Mouse (Mus musculus) midbrain, embryonic 12.5 days (tissue): Measurements from ENCODE around the gene Elavl1. TPM values are rescaled to one million over a fixed set of nuclear protein-coding genes. Genes with fewer than 3 reads are reported as not detected.

ENCODE experiments used
- ATAC-seq: fragments of 200-750 bp; cut with Nextera tagmentation; 2 replicates; pipeline ENCODE4 v1.8.0; 2017; ENCODE audit warnings: low read depth, moderate TSS enrichment, moderate library complexity; ENCODE audit not compliant: low FRiP score
- H3K27ac ChIP-seq: fragments of 300-500 bp; sonication (generic); replicated peaks from 2 replicates; pipeline ENCODE4 v1.5.1; 2016; ENCODE audit warnings: mild to moderate bottlenecking
- H3K27me3 ChIP-seq: fragments of 300-500 bp; sonication (generic); 2 replicates; pipeline ENCODE4 v1.6.1; 2016; ENCODE audit warnings: mild to moderate bottlenecking
- H3K36me3 ChIP-seq: fragments of 300-500 bp; sonication (generic); 2 replicates; pipeline ENCODE4 v1.6.1; 2016
- H3K4me1 ChIP-seq: fragments of 300-500 bp; sonication (generic); 2 replicates; pipeline ENCODE4 v1.6.1; 2016
- H3K4me2 ChIP-seq: fragments of 300-500 bp; sonication (generic); replicated peaks from 2 replicates; pipeline ENCODE4 v1.6.1; 2016; ENCODE audit warnings: mild to moderate bottlenecking, moderate library complexity
- H3K4me3 ChIP-seq: fragments of 300-500 bp; sonication (generic); 2 replicates; pipeline ENCODE4 v1.5.1; 2016; ENCODE audit warnings: mild to moderate bottlenecking
- H3K9ac ChIP-seq: fragments of 300-500 bp; sonication (generic); replicated peaks from 2 replicates; pipeline ENCODE4 v1.6.1; 2016; ENCODE audit warnings: mild to moderate bottlenecking, moderate library complexity
- H3K9me3 ChIP-seq: fragments of 300-500 bp; sonication (generic); 2 replicates; pipeline ENCODE4 v1.6.1; 2016; ENCODE audit warnings: mild to moderate bottlenecking
- WGBS: fragments of 180-500 bp; shearing (Covaris S2); methylation state at CpG from one replicate; pipeline ENCODE4 v1.1.7; 2016; 5-methylcytosine and 5-hydroxymethylcytosine counted together
- polyA plus RNA-seq: library from polyadenylated mRNA; unstranded; fragments of >200 nt; fragmentation: Nextera tagmentation; extraction: Ambion mirVana; gene quantifications from 2 replicates; pipeline ENCODE4 v1.2.1, GENCODE M21; 2016

Gene Elavl1
- polyA plus RNA-seq, 1 experiment from 2014 or later: 302 TPM

GRCm38 (mm10) chr8:4238434-4239192 lies 86.6 kb downstream of the Elavl1 start, which contains the start of the genes Map2k7 and Gm49320:
TSS of gene Map2k7 (plus strand) at chr8:4238740.
TSS of gene Gm49320 (plus strand) at chr8:4238865.
- peaks cover 27% of the 10 kb centered on the region for H3K4me1 ChIP-seq
- H3K9me3 ChIP-seq: no peaks in the 10 kb centered on the region
- peak within 1 kb of the TSS; percentile 73 for H3K9ac ChIP-seq
- WGBS: under 1% methylated on average over 59 of the region's 71 CpGs
- H3K4me3 ChIP-seq: peak within 1 kb of the TSS; percentile 85
- H3K4me2 ChIP-seq: peak within 1 kb of the TSS; percentile 81
- peaks cover 22% of the 10 kb centered on the region for H3K36me3 ChIP-seq
- peak within 1 kb of the TSS; percentile 95 for H3K27ac ChIP-seq
- ATAC-seq: peak; percentile 94
- peaks cover 11% of the 10 kb centered on the region; the same call in 1 of the 2 replicates for H3K27me3 ChIP-seq

- H3K9ac ChIP-seq: peak overlapping the region; percentile 73
- 22% methylated on average over 15 of the region's 15 CpGs for WGBS
- H3K4me2 ChIP-seq: peak overlapping the region; percentile 81
- no peaks in the 10 kb centered on the region for H3K9me3 ChIP-seq
- peak overlapping the region; percentile 85 for H3K4me3 ChIP-seq
- peaks cover 15% of the 10 kb centered on the region for H3K36me3 ChIP-seq
- peak overlapping the region; percentile 95 for H3K27ac ChIP-seq
- H3K27me3 ChIP-seq: peaks cover 11% of the 10 kb centered on the region; the same call in 1 of the 2 replicates
- H3K4me1 ChIP-seq: peaks cover 27% of the 10 kb centered on the region
- no peak for ATAC-seq
Observed at GRCm38 (mm10) chr8:4237814-4238433, 87.3 kb downstream of the Elavl1 start.

Other genes starting within 250 kb of the Elavl1 start
- gene Cd209f, start 219.6 kb downstream of the Elavl1 start, polyA plus RNA-seq: not detected in 2 replicates
- gene Cd209g, start 191.3 kb downstream of the Elavl1 start, polyA plus RNA-seq: not detected in 2 replicates
- gene Evi5l, start 158.8 kb downstream of the Elavl1 start, polyA plus RNA-seq: 60.4 and 64.5 TPM in 2 replicates
- 37.1 and 47.6 TPM in 2 replicates for gene Prr36, start 108.0 kb downstream of the Elavl1 start, polyA plus RNA-seq
- gene Lrrc8e, start 98.6 kb downstream of the Elavl1 start, polyA plus RNA-seq: 0.13 TPM in 2 replicates
- 45.1 and 48.4 TPM in 2 replicates for gene Map2k7, start 86.7 kb downstream of the Elavl1 start, polyA plus RNA-seq
- 1.5 and 1.6 TPM in 2 replicates for gene Gm49320, start 86.5 kb downstream of the Elavl1 start, polyA plus RNA-seq
- gene Tgfbr3l, start 77.2 kb downstream of the Elavl1 start, polyA plus RNA-seq: 5.0 and 5.3 TPM in 2 replicates
- gene Snapc2, start 72.3 kb downstream of the Elavl1 start, polyA plus RNA-seq: 61.9 and 63.0 TPM in 2 replicates
- gene Ctxn1, start 66.1 kb downstream of the Elavl1 start, polyA plus RNA-seq: 170 TPM in 2 replicates
- gene Timm44, start 49.5 kb downstream of the Elavl1 start, polyA plus RNA-seq: 54.9 and 57.8 TPM in 2 replicates
- 23.0 and 24.8 TPM in 2 replicates for gene Ccl25, start 203 bp downstream of the Elavl1 start, polyA plus RNA-seq
- gene Cers4, start 167.6 kb upstream of the Elavl1 start, polyA plus RNA-seq: 20.2 and 21.2 TPM in 2 replicates